Mouse (Mus musculus) stomach, postnatal 0 days (tissue): ENCODE results near the gene Batf2.

ENCODE experiments used
- CTCF ChIP-seq: IDR thresholded peaks from 2 replicates; pipeline ENCODE4 v1.5.1; 2016; ENCODE audit warnings: antibody characterized with exemption, low read depth, mild to moderate bottlenecking, moderate library complexity
- EP300 ChIP-seq: optimal IDR thresholded peaks from 2 replicates; pipeline ENCODE3; 2016; ENCODE audit warnings: antibody characterized with exemption

DNA sequence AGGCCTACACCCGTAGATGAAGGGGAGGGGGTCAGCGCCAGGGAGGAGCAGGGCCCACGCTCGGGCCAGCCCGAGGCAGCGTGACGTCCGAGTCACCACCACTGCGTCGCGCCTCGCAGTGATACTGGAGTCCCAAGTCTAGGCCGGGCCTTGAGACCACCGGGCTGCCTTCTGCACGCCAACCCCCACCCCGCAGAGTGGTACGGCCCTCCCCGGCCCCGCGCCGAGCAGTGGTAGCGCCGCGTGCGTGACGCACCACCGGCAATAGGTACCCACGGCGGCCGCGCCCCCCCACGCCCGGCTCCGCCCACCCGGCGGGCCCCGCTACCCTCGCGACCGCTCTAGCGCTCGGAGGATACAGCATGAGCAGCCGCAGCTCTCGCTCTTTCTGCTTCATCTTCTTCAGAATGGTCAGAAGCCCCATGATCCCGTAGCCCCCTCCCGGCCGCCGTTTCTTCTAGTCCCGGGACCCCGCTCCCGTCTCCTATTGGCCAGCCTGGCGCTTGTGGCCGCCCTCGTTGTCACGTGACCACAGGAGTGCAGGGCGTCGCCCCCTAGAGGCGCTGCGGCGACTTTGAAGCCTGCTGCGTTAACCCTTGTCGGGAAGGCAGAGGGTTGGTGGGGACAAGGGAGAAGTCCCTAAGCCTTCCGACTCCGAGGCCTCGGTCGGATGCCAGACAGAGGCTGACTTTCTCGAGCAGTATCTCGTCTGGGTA is at the start of gene Batf2:
- TF ChIP-seq CTCF (peak; percentile 83), EP300 (no peak)
